Comparison of ENCODE assay signal across 10 mouse cellular contexts in genomic region chr1:130876931-130877509, GRCm38 (mm10). TPM values are rescaled to one million over a fixed set of nuclear protein-coding genes. Genes with fewer than 3 reads are reported as not detected.
A peak's percentile ranks its signal among the peaks of the same experiment; 100 is the strongest.
DNase-seq lines count a peak whose midpoint lies in the region; ATAC-seq lines count a peak whose summit lies in the region.
"Had no signal": no experiment of that assay in that cellular context is flagged by ENCODE, and none has a peak within 500 bp of the region (broad histone marks: within the 10 kb centered on the region; RNA-seq: fewer than 3 reads in every experiment).

No protein-coding gene starts in this region.

- H3K27ac ChIP-seq in forebrain, embryonic 15.5 days (replicated peaks), result no peak overlapping the region
- no peak overlapping the region for H3K27ac ChIP-seq in forebrain, embryonic 13.5 days
- no peak overlapping the region for H3K27ac ChIP-seq in intestine, embryonic 15.5 days
- H3K27ac ChIP-seq: hindbrain, embryonic 15.5 days had no signal

- H3K27me3 ChIP-seq in forebrain, embryonic 15.5 days, result peaks cover 8% of the 10 kb centered on the region
- H3K27me3 ChIP-seq in forebrain, embryonic 13.5 days, result peaks cover 28% of the 10 kb centered on the region
- H3K27me3 ChIP-seq in intestine, embryonic 15.5 days (replicated peaks), result 0 out of 2 replicates have a peak, but pooled peaks cover 3% of the 10 kb centered on the region

- peaks cover 6% of the 10 kb centered on the region; the same call in 1 of the 2 replicates for H3K4me1 ChIP-seq in forebrain, embryonic 15.5 days
- H3K4me1 ChIP-seq in forebrain, embryonic 13.5 days, result peaks cover 9% of the 10 kb centered on the region
- peaks cover 5% of the 10 kb centered on the region; the same call in 1 of the 2 replicates for H3K4me1 ChIP-seq in intestine, embryonic 15.5 days (replicated peaks)
- H3K4me1 ChIP-seq: hindbrain, embryonic 15.5 days had no signal

- no peaks in the 10 kb centered on the region for H3K9me3 ChIP-seq in forebrain, embryonic 15.5 days
- H3K9me3 ChIP-seq in forebrain, embryonic 13.5 days (replicated peaks), result no peaks in the 10 kb centered on the region
- no peaks in the 10 kb centered on the region for H3K9me3 ChIP-seq in intestine, embryonic 15.5 days
- H3K9me3 ChIP-seq: hindbrain, embryonic 15.5 days had no signal

- ATAC-seq in forebrain, embryonic 15.5 days (replicated peaks), result peak; percentile 45; the same call in 1 of the 2 replicates
- no peak for ATAC-seq in forebrain, embryonic 13.5 days
- no peak for ATAC-seq in intestine, embryonic 15.5 days

- no peak overlapping the region for H3K4me3 ChIP-seq in forebrain, embryonic 15.5 days
- no peak overlapping the region for H3K4me3 ChIP-seq in forebrain, embryonic 13.5 days
- no peak overlapping the region for H3K4me3 ChIP-seq in intestine, embryonic 15.5 days (replicated peaks)

- no peaks in the 10 kb centered on the region for H3K36me3 ChIP-seq in forebrain, embryonic 15.5 days
- no peaks in the 10 kb centered on the region for H3K36me3 ChIP-seq in forebrain, embryonic 13.5 days (ENCODE audit: poor library complexity, severe bottlenecking)
- H3K36me3 ChIP-seq in intestine, embryonic 15.5 days, result no peaks in the 10 kb centered on the region
- H3K36me3 ChIP-seq: hindbrain, embryonic 15.5 days had no signal

- DNase-seq in spleen, postnatal 36 days (ENCODE audit: low spot score in 2 of 2), result peak; percentile 46 to 62
- no peak for DNase-seq in spleen, adult 12 weeks (ENCODE audit: low spot score)
- peak; percentile 81 to 92 for DNase-seq in cerebellum, postnatal 10 days
- peak; percentile 66 for DNase-seq in kidney, postnatal 14 days
- DNase-seq in lung, postnatal 36 days, result peak; percentile 87

- 22% methylated on average over 3 of the region's 3 CpGs for WGBS in forebrain, embryonic 15.5 days
- WGBS in forebrain, embryonic 13.5 days, result 27% methylated on average over 3 of the region's 3 CpGs
- WGBS in intestine, embryonic 15.5 days, result 21% methylated on average over 3 of the region's 3 CpGs

- H3K4me2 ChIP-seq in forebrain, embryonic 15.5 days (replicated peaks), result no peak overlapping the region
- no peak overlapping the region for H3K4me2 ChIP-seq in forebrain, embryonic 13.5 days
- H3K4me2 ChIP-seq in intestine, embryonic 15.5 days (replicated peaks), result no peak overlapping the region

- no peak overlapping the region for H3K9ac ChIP-seq in forebrain, embryonic 15.5 days (replicated peaks)
- no peak overlapping the region for H3K9ac ChIP-seq in forebrain, embryonic 13.5 days
- H3K9ac ChIP-seq in intestine, embryonic 15.5 days, result no peak overlapping the region
- H3K9ac ChIP-seq: hindbrain, embryonic 15.5 days had no signal

RNA-seq across cellular contexts. Expression of gene Il24, which starts 10.2 kb away (rescaled TPM):
- polyA plus RNA-seq in forebrain, embryonic 15.5 days (2015; fragmentation: Nextera tagmentation; extraction: Ambion mirVana), result not detected in 2 replicates
- polyA plus RNA-seq in forebrain, embryonic 13.5 days (2015; fragmentation: Nextera tagmentation; extraction: Ambion mirVana), result not detected in 2 replicates
- polyA plus RNA-seq in intestine, embryonic 15.5 days (2015; fragmentation: Nextera tagmentation; extraction: Ambion mirVana), result not detected in 2 replicates
- polyA plus RNA-seq: hindbrain, embryonic 15.5 days; neural tube, embryonic 14.5 days had no signal

RNA-seq across cellular contexts. Expression of gene Fcmr, which starts 11.6 kb away (rescaled TPM):
- not detected in 2 replicates for polyA plus RNA-seq in forebrain, embryonic 15.5 days (2015; fragmentation: Nextera tagmentation; extraction: Ambion mirVana)
- polyA plus RNA-seq in forebrain, embryonic 13.5 days (2015; fragmentation: Nextera tagmentation; extraction: Ambion mirVana), result not detected in 2 replicates
- polyA plus RNA-seq in intestine, embryonic 15.5 days (2015; fragmentation: Nextera tagmentation; extraction: Ambion mirVana), result 2.8 and 5.7 TPM in 2 replicates

RNA-seq across cellular contexts. Expression of gene Il20, which starts 34.2 kb away (rescaled TPM):
- not detected in 2 replicates for polyA plus RNA-seq in forebrain, embryonic 15.5 days (2015; fragmentation: Nextera tagmentation; extraction: Ambion mirVana)
- not detected in 2 replicates for polyA plus RNA-seq in forebrain, embryonic 13.5 days (2015; fragmentation: Nextera tagmentation; extraction: Ambion mirVana)
- not detected in 2 replicates for polyA plus RNA-seq in intestine, embryonic 15.5 days (2015; fragmentation: Nextera tagmentation; extraction: Ambion mirVana)
- polyA plus RNA-seq: hindbrain, embryonic 15.5 days; neural tube, embryonic 14.5 days had no signal

RNA-seq across cellular contexts. Expression of gene Pigr, which starts 50.5 kb away (rescaled TPM):
- not detected in 2 replicates for polyA plus RNA-seq in forebrain, embryonic 15.5 days (2015; fragmentation: Nextera tagmentation; extraction: Ambion mirVana)
- polyA plus RNA-seq in forebrain, embryonic 13.5 days (2015; fragmentation: Nextera tagmentation; extraction: Ambion mirVana), result not detected in 2 replicates
- 0.96 and 2.5 TPM in 2 replicates for polyA plus RNA-seq in intestine, embryonic 15.5 days (2015; fragmentation: Nextera tagmentation; extraction: Ambion mirVana)
- polyA plus RNA-seq: hindbrain, embryonic 15.5 days; neural tube, embryonic 14.5 days had no signal
